Mouse (Mus musculus): Measurements from ENCODE around the gene Tmco2. TPM values are rescaled to one million over a fixed set of nuclear protein-coding genes. Genes with fewer than 3 reads are reported as not detected.

The Tmco2 gene
- not detected for polyA plus RNA-seq (2017; shearing (Covaris generic))

DNA sequence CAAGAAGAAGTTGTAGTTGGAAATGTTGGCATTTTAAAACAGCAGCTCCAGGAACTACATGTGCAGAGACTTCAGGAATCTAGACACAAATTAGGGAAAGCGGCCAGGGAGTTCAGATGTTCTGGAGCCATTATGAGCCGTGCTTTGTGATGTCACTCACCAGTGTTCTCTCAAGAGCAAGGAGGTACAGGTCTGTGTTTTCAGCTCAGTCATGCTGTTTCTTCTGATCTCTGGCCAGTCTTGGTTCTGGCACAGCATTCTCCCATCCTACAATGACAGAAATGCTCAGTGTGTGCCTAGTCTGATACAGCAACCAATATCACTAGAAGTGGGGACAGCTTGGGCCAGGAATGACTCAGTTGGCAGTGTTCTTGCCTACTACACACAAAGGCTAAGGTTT is at the start of gene Tmco2:
Gene Tmco2 (minus strand): TSS at position 101 of the 400 bp plus-strand sequence.

DNA sequence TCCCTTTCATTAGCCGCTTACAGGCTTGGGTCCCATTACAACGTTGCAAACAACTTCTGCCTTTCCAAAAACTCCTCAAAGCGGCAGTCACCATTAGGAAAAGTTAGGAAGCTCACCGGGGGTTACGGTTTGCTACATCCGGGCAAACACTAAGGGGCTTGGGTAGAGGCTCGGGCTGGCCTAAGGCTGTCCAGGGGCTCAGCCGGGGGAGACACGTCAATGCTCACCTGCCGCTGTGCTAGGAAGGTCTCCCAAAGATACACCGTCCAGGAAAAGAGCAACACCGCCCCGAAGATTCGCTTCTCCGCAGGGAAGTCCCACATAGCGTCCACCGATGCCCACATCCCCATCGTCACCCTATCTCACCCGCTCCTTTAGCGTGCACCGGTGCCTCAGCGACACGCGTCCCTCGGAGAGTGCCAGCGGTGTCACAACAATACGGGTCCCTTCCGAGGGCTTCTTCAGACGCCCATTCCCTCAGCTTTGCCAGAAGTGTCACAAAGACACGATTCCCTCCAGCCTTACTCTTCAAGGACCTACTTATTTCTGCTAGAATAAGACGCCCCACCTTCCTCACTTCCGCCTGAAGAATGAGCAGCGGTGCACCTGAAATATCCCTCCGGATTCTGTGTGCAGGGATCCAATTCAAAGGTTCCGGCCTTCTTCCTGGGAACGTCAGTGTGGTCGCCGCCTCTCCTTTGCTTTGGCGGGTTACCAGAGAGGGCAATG is 11.2 kb downstream of the Tmco2 start, which contains the start of gene Zmpste24:
Gene Zmpste24 (minus strand): TSS at position 592 of the 729 bp plus-strand sequence.

Other genes starting within 250 kb of the Tmco2 start
- 33.1 TPM for gene Exo5, start 184.2 kb downstream of the Tmco2 start, polyA plus RNA-seq (2017; shearing (Covaris generic))
- gene Zfp69, start 157.5 kb downstream of the Tmco2 start, polyA plus RNA-seq (2017; shearing (Covaris generic)), result 1.1 TPM
- gene Smap2, start 92.0 kb downstream of the Tmco2 start, polyA plus RNA-seq (2017; shearing (Covaris generic)), result 32.2 TPM
- gene Col9a2, start 69.8 kb downstream of the Tmco2 start, polyA plus RNA-seq (2017; shearing (Covaris generic)), result not detected
- 63.1 TPM for gene Zmpste24, start 11.0 kb downstream of the Tmco2 start, polyA plus RNA-seq (2017; shearing (Covaris generic))
- 33.8 TPM for gene Rlf, start 105.9 kb upstream of the Tmco2 start, polyA plus RNA-seq (2017; shearing (Covaris generic))
- gene Gm12888, start 215.7 kb upstream of the Tmco2 start, polyA plus RNA-seq (2017; shearing (Covaris generic)), result not detected